Mouse (Mus musculus): ENCODE results near the gene Vmn1r228. TPM values are rescaled to one million over a fixed set of nuclear protein-coding genes. Genes with fewer than 3 reads are reported as not detected.

Gene Vmn1r228
- not detected for polyA plus RNA-seq (2015; fragmentation: Illumina TruSeq; extraction: RNeasy Lipid Tissue Mini Kit (QIAGEN cat#74804); ENCODE audit: low read depth, low replicate concordance)

DNA sequence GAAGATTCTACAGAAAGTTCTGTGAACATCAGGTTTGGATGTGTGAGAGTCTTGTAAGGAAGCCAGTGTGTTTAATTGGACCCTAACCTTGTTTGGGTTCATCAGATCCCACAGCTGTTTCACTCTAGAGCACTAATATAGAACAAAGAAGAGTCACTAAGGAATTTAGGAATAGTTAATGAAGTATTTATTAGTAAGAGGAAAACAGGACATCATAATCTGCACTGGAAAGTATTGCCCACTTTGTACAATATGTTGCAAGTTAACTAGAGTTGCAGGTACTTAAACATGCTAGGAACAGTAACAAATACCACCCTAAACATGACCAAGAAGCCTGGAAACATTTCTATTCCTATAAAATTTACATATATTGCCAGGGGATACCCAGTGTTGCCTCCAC lies at the start of gene Vmn1r228:
TSS of gene Vmn1r228 (minus strand) at position 101 of the 400 bp plus-strand sequence.

GRCm38 (mm10) chr17:20811255-20811654 lies 25.3 kb upstream of the Vmn1r228 start, which contains the start of gene Vmn1r229:
Gene Vmn1r229 (plus strand): TSS chr17:20811555.

DNA sequence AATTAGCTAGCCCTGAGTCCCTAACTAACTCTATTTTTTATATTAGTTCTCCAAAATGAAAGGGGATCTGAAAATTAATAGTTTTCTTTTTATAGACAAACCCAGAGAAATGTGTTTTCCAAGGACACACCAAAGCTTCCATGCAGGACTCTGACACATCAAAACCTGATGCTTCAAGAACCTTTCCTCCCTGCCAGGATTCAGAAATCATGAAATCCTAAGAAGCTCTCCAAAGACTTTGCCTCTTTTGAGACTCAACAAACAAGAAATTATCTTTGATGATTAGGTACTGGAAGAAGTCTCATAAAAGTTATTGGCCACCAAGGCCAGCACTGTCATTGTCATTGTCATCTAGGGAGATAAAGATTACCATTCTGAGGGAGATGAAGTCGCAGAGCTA lies 56.4 kb downstream of the Vmn1r228 start, which contains the start of gene Vmn1r227:
TSS of gene Vmn1r227 (plus strand) at position 301 of the 400 bp plus-strand sequence.

Other genes with a start within 250 kb of the Vmn1r228 start
- gene Vmn2r109, start 221.4 kb downstream of the Vmn1r228 start, polyA plus RNA-seq (2015; fragmentation: Illumina TruSeq; extraction: RNeasy Lipid Tissue Mini Kit (QIAGEN cat#74804); ENCODE audit: low read depth, low replicate concordance), result not detected
- not detected for gene Vmn2r110, start 189.7 kb downstream of the Vmn1r228 start, polyA plus RNA-seq (2015; fragmentation: Illumina TruSeq; extraction: RNeasy Lipid Tissue Mini Kit (QIAGEN cat#74804); ENCODE audit: low read depth, low replicate concordance)
- not detected for gene Fpr-rs3, start 161.3 kb downstream of the Vmn1r228 start, polyA plus RNA-seq (2015; fragmentation: Illumina TruSeq; extraction: RNeasy Lipid Tissue Mini Kit (QIAGEN cat#74804); ENCODE audit: low read depth, low replicate concordance)
- gene Vmn1r226, start 103.3 kb downstream of the Vmn1r228 start, polyA plus RNA-seq (2015; fragmentation: Illumina TruSeq; extraction: RNeasy Lipid Tissue Mini Kit (QIAGEN cat#74804); ENCODE audit: low read depth, low replicate concordance), result not detected
- not detected for gene Vmn1r227, start 56.3 kb downstream of the Vmn1r228 start, polyA plus RNA-seq (2015; fragmentation: Illumina TruSeq; extraction: RNeasy Lipid Tissue Mini Kit (QIAGEN cat#74804); ENCODE audit: low read depth, low replicate concordance)
- gene Vmn1r229, start 25.4 kb upstream of the Vmn1r228 start, polyA plus RNA-seq (2015; fragmentation: Illumina TruSeq; extraction: RNeasy Lipid Tissue Mini Kit (QIAGEN cat#74804); ENCODE audit: low read depth, low replicate concordance), result not detected
- not detected for gene Vmn1r230, start 54.3 kb upstream of the Vmn1r228 start, polyA plus RNA-seq (2015; fragmentation: Illumina TruSeq; extraction: RNeasy Lipid Tissue Mini Kit (QIAGEN cat#74804); ENCODE audit: low read depth, low replicate concordance)
- gene Vmn1r231, start 118.9 kb upstream of the Vmn1r228 start, polyA plus RNA-seq (2015; fragmentation: Illumina TruSeq; extraction: RNeasy Lipid Tissue Mini Kit (QIAGEN cat#74804); ENCODE audit: low read depth, low replicate concordance), result not detected
- gene Vmn1r232, start 133.6 kb upstream of the Vmn1r228 start, polyA plus RNA-seq (2015; fragmentation: Illumina TruSeq; extraction: RNeasy Lipid Tissue Mini Kit (QIAGEN cat#74804); ENCODE audit: low read depth, low replicate concordance), result not detected
- 515 TPM for gene Ppp2r1a, start 159.2 kb upstream of the Vmn1r228 start, polyA plus RNA-seq (2015; fragmentation: Illumina TruSeq; extraction: RNeasy Lipid Tissue Mini Kit (QIAGEN cat#74804); ENCODE audit: low read depth, low replicate concordance)
- not detected for gene Vmn1r233, start 210.3 kb upstream of the Vmn1r228 start, polyA plus RNA-seq (2015; fragmentation: Illumina TruSeq; extraction: RNeasy Lipid Tissue Mini Kit (QIAGEN cat#74804); ENCODE audit: low read depth, low replicate concordance)
- gene Zfp160, start 222.7 kb upstream of the Vmn1r228 start, polyA plus RNA-seq (2015; fragmentation: Illumina TruSeq; extraction: RNeasy Lipid Tissue Mini Kit (QIAGEN cat#74804); ENCODE audit: low read depth, low replicate concordance), result 21.0 TPM